Mouse (Mus musculus) right cerebral cortex, adult 2 months (tissue): Measurements from ENCODE around the gene C1qtnf5.
A peak's percentile ranks its signal among the peaks of the same experiment; 100 is the strongest.
"Not testable (repeated sequence)": the region's sequence is repeated elsewhere in the genome, so short reads cannot be mapped to it uniquely, and the experiment has no call there.

ENCODE experiments used
- DNase-seq, 2 experiments: peaks; one replicate each; pipeline ENCODE4 v3.0.0; 2021 to 2022; ENCODE audit warnings: low spot score in 2 of 2

C1qtnf5 gene

GRCm38 (mm10) chr9:44104881-44105280, 2.2 kb upstream of the C1qtnf5 start:
- no peak for DNase-seq

GRCm38 (mm10) chr9:44105781-44106180, 1.3 kb upstream of the C1qtnf5 start:
- no peak for DNase-seq

GRCm38 (mm10) chr9:44106182-44106581, 863 bp upstream of the C1qtnf5 start:
- no peak for DNase-seq

- DNase-seq: no peak
Observed at GRCm38 (mm10) chr9:44106596-44106995, 449 bp upstream of the C1qtnf5 start.

GRCm38 (mm10) chr9:44107557-44108179, 623 bp downstream of the C1qtnf5 start:
- no peak for DNase-seq

GRCm38 (mm10) chr9:44108269-44109055, 1.4 kb downstream of the C1qtnf5 start:
- no peak for DNase-seq

- DNase-seq: peak; percentile 84 to 89
Observed at GRCm38 (mm10) chr9:44109360-44110095, 2.5 kb downstream of the C1qtnf5 start.

- DNase-seq: not testable (repeated sequence)
Observed at GRCm38 (mm10) chr9:44111909-44112308, 4.9 kb downstream of the C1qtnf5 start.

- DNase-seq: peak; percentile 96 to 97
Observed at GRCm38 (mm10) chr9:44113105-44113789, 6.2 kb downstream of the C1qtnf5 start, which contains the start of the genes Gm49380 and Rnf26. TSS of gene Gm49380 (minus strand) at chr9:44113500. TSS of gene Rnf26 (minus strand) at chr9:44113517.

- no peak for DNase-seq
Observed at GRCm38 (mm10) chr9:44114453-44114852, 7.4 kb downstream of the C1qtnf5 start.

GRCm38 (mm10) chr9:44115599-44115998, 8.6 kb downstream of the C1qtnf5 start:
- no peak for DNase-seq

- DNase-seq: no peak
Observed at GRCm38 (mm10) chr9:44116182-44116581, 9.1 kb downstream of the C1qtnf5 start.

GRCm38 (mm10) chr9:44119011-44119410, 12.0 kb downstream of the C1qtnf5 start:
- no peak for DNase-seq

GRCm38 (mm10) chr9:44119948-44120465, 13.0 kb downstream of the C1qtnf5 start:
- DNase-seq: no peak

GRCm38 (mm10) chr9:44124317-44124716, 17.3 kb downstream of the C1qtnf5 start:
- DNase-seq: no peak

- no peak for DNase-seq
Observed at GRCm38 (mm10) chr9:44125026-44125425, 18.0 kb downstream of the C1qtnf5 start.

GRCm38 (mm10) chr9:44125546-44126428, 18.7 kb downstream of the C1qtnf5 start:
- DNase-seq: peak; percentile 93 to 94

GRCm38 (mm10) chr9:44126746-44127145, 19.7 kb downstream of the C1qtnf5 start:
- no peak for DNase-seq

GRCm38 (mm10) chr9:44127351-44127801, 20.3 kb downstream of the C1qtnf5 start:
- DNase-seq: no peak

GRCm38 (mm10) chr9:44129633-44130032, 22.6 kb downstream of the C1qtnf5 start:
- no peak for DNase-seq
